ENCODE assay signal across 20 mouse cellular contexts in the genomic region with DNA sequence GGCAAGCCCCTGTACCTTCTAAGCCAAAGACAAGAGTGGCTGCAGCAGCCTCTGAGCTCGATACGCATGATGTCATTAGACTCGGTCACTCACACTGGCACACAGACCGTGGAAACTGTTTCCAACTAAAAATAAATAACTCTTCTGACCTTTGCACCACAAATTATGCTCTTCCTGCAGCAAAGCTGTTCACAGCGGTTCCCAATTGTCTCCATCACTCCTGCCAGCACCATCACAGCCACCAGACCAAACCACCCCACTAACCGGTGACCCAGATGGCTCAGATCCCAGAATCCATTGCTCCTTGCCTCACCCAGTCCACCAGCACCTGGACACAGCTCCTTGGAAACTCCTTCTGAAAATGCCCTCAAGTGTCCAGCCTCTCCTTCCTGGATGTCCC. TPM values are rescaled to one million over a fixed set of nuclear protein-coding genes. Genes with fewer than 3 reads are reported as not detected.
DNase-seq lines count a peak whose midpoint lies in the region; ATAC-seq and TF ChIP-seq lines count a peak whose summit lies in the region.
"Had no signal": no experiment of that assay in that cellular context is flagged by ENCODE, and none has a peak within 500 bp of the region (broad histone marks: within the 10 kb centered on the region; RNA-seq: fewer than 3 reads in every experiment).

No protein-coding gene starts in this region.

- no peaks in the 10 kb centered on the region for H3K4me1 ChIP-seq in kidney, embryonic 14.5 days (ENCODE audit: control insufficient read depth, insufficient read depth, low read length)
- no peaks in the 10 kb centered on the region for H3K4me1 ChIP-seq in lung, postnatal 0 days (ENCODE audit: insufficient read depth, low read depth, low read length)
- H3K4me1 ChIP-seq: forebrain, embryonic 13.5 days; megakaryocyte, embryonic 14.5 days; midbrain, embryonic 15.5 days had no signal

- H3K4me3 ChIP-seq in kidney, embryonic 14.5 days (ENCODE audit: low read length), result no peak overlapping the region
- no peak overlapping the region for H3K4me3 ChIP-seq in lung, postnatal 0 days (ENCODE audit: low read depth, low read length)
- H3K4me3 ChIP-seq: embryonic facial prominence, embryonic 12.5 days; erythroblast, embryonic 14.5 days; forebrain, embryonic 13.5 days; heart, embryonic 13.5 days; megakaryocyte, embryonic 14.5 days; midbrain, embryonic 15.5 days; neural tube, embryonic 15.5 days had no signal

- H3K9me3 ChIP-seq in kidney, embryonic 14.5 days (ENCODE audit: control insufficient read depth, low read length), result no peaks in the 10 kb centered on the region
- no peaks in the 10 kb centered on the region for H3K9me3 ChIP-seq in lung, postnatal 0 days (ENCODE audit: low read length)
- H3K9me3 ChIP-seq: embryonic facial prominence, embryonic 12.5 days; forebrain, embryonic 13.5 days; heart, embryonic 13.5 days; megakaryocyte, embryonic 14.5 days; midbrain, embryonic 15.5 days; neural tube, embryonic 15.5 days had no signal

- TF ChIP-seq EP300 in lung, postnatal 0 days (IDR thresholded peaks at IDR 0.05), result no peak

- no peak overlapping the region for H3K4me2 ChIP-seq in kidney, embryonic 14.5 days (replicated peaks; ENCODE audit: low read depth, low read length)
- H3K4me2 ChIP-seq in lung, postnatal 0 days (replicated peaks; ENCODE audit: low read depth, low read length), result no peak overlapping the region
- H3K4me2 ChIP-seq: embryonic facial prominence, embryonic 12.5 days; forebrain, embryonic 13.5 days; heart, embryonic 13.5 days; hindbrain, embryonic 14.5 days; midbrain, embryonic 15.5 days; neural tube, embryonic 15.5 days had no signal

- TF ChIP-seq CTCF in lung, postnatal 0 days (IDR thresholded peaks at IDR 0.05), result no peak

- H3K9ac ChIP-seq in kidney, embryonic 14.5 days (ENCODE audit: low read depth, low read length), result no peak overlapping the region
- H3K9ac ChIP-seq in lung, postnatal 0 days (replicated peaks; ENCODE audit: low read depth), result no peak overlapping the region
- H3K9ac ChIP-seq: embryonic facial prominence, embryonic 12.5 days; forebrain, embryonic 13.5 days; heart, embryonic 13.5 days; hindbrain, embryonic 14.5 days; midbrain, embryonic 15.5 days; neural tube, embryonic 15.5 days had no signal

- peaks cover 36% of the 10 kb centered on the region; the same call in 1 of the 2 replicates for H3K36me3 ChIP-seq in kidney, embryonic 14.5 days (ENCODE audit: control insufficient read depth, insufficient read depth, low read length)
- 0 out of 2 replicates have a peak, but pooled peaks cover 12% of the 10 kb centered on the region for H3K36me3 ChIP-seq in lung, postnatal 0 days (ENCODE audit: insufficient read depth, low read length)

- no peak overlapping the region for H3K27ac ChIP-seq in kidney, embryonic 14.5 days (ENCODE audit: low read depth, low read length)
- no peak overlapping the region for H3K27ac ChIP-seq in lung, postnatal 0 days (ENCODE audit: low read length)
- H3K27ac ChIP-seq: forebrain, embryonic 13.5 days; heart, embryonic 13.5 days; hindbrain, embryonic 14.5 days; midbrain, embryonic 15.5 days; neural tube, embryonic 15.5 days had no signal

- ATAC-seq in kidney, embryonic 14.5 days (ENCODE audit: low FRiP score, low TSS enrichment), result no peak
- ATAC-seq in lung, postnatal 0 days, result peak; percentile 27; the same call in 1 of the 2 replicates
- ATAC-seq: forebrain, embryonic 13.5 days had no signal

- 68% methylated on average over 6 of the region's 6 CpGs for WGBS in kidney, embryonic 14.5 days
- 43% methylated on average over 6 of the region's 6 CpGs for WGBS in lung, postnatal 0 days

- H3K27me3 ChIP-seq in kidney, embryonic 14.5 days (ENCODE audit: control insufficient read depth, insufficient read depth, low read length), result no peaks in the 10 kb centered on the region
- no peaks in the 10 kb centered on the region for H3K27me3 ChIP-seq in lung, postnatal 0 days (replicated peaks; ENCODE audit: insufficient read depth, low read length)
- H3K27me3 ChIP-seq: embryonic facial prominence, embryonic 12.5 days; forebrain, embryonic 13.5 days; heart, embryonic 13.5 days; midbrain, embryonic 15.5 days; neural tube, embryonic 15.5 days had no signal

- peak; percentile 48 for DNase-seq in cerebellum, adult 11-12 months
- DNase-seq in cerebellum, adult 8-10 months, result no peak
- DNase-seq in kidney, adult 9 months, result peak; percentile 34
- no peak for DNase-seq in lung, postnatal 0 days (ENCODE audit: low spot score)
- DNase-seq in lung, adult 18-20 months, result no peak
- DNase-seq in right cerebral cortex, postnatal 10 days (ENCODE audit: low spot score in 2 of 2), result no peak
- DNase-seq: B cell, adult 2 months; heart, adult 18-20 months; right cerebral cortex, postnatal 14 days; spleen, adult 18-20 months; thymus, postnatal 36 days had no signal

RNA-seq across cellular contexts. Expression of gene Rnf144a, which starts 27.5 kb away (rescaled TPM):
- 26.2 and 29.8 TPM in 2 replicates for polyA plus RNA-seq in kidney, embryonic 14.5 days (2014; fragmentation: Nextera tagmentation; extraction: Ambion mirVana)
- 69.6 and 73.7 TPM in 2 replicates for polyA plus RNA-seq in lung, postnatal 0 days (2015; fragmentation: Nextera tagmentation; extraction: Ambion mirVana)
- polyA plus RNA-seq: erythroblast, embryonic 14.5 days had no signal

Comparison
In these comparisons a context has a peak if more than half of its experiments do, and no peak if none do; other contexts are left out.
1. DNase-seq: peak in cerebellum, adult 11-12 months (single experiment) and kidney, adult 9 months (single experiment); none in cerebellum, adult 8-10 months (single experiment), lung, postnatal 0 days (single experiment), lung, adult 18-20 months (0 of 2) and right cerebral cortex, postnatal 10 days (0 of 2).